Mouse (Mus musculus) cerebellum, adult 9-11 months (tissue): ENCODE results near the gene Pgr15l.

ENCODE experiments used
- DNase-seq: peaks from one replicate; pipeline ENCODE4 v3.0.0; 2022

Gene Pgr15l

DNA sequence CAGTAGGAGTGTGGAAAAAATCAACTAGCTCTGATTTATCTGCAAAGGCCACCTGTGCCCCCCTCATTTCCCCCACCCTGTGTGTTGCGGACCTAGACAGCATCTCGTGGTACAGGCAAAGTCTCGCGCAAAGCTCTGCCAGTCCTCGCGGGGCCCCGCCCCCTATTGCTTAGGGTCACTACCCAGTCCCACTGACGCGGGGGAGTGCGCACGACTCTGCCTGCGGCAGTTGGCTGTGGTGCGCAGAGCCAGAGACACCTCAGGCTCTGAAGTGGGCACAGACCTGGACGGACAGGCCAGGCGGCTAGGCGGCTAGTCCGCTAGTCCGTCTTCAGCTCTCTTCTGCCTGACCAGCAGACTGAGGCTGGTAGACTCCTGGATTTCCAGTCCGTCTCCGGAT is at the start of gene Pgr15l:
TSS of gene Pgr15l (plus strand) at position 228 of the 400 bp plus-strand sequence.
- no peak for DNase-seq

DNA sequence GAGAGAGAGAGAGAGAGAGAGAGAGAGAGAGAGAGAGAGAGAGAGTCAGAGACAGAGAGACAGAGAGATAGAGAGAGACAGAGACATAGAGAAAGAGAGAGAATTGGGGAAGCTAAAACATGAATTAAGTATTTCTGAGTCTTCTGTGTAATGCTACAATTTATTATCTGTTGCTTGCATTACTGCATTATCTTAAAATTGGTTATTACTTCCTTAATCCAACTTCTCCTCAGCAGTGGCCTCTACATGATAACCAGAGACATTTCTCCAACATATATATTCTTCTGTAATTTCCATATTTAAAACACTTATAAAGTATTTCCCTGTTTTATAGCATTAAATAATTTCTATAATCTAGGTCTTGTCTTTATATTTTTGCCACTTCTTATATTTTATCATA is 44.9 kb upstream of the Pgr15l start:
- no peak for DNase-seq

DNA sequence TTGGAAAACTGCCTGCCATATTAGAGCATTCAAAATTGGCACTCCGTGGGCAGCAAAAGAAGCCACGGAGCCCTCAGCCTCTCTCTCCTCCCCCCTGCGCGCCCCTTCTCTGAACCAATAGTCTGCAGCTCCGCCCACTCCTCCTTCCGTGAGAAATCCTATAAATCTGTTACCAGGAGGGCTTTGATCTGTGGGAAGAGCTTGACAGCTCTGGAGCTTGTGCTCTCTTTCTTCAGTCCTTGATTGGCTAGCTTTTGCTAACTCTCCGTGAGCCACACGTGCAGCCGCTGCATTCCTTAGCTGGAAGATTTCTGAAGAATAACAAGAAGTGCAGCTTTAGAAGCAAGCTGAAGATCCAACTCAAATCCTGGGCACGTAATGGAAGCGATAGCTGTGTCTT is 2.6 kb upstream of the Pgr15l start:
- DNase-seq = no peak
